Mouse (Mus musculus) embryonic fibroblast, embryonic 13.5 days (primary cell): Measurements from ENCODE around the gene Frmd4b. TPM values are rescaled to one million over a fixed set of nuclear protein-coding genes. Genes with fewer than 3 reads are reported as not detected.

Experiments used
- H3K27ac ChIP-seq: 2 replicates; pipeline ENCODE4 v1.5.1; 2012; ENCODE audit warnings: low read length, control low read depth, inconsistent platforms; ENCODE audit not compliant: insufficient read depth
- H3K4me1 ChIP-seq: 2 replicates; pipeline ENCODE4 v1.6.1; 2011; ENCODE audit warnings: low read length; ENCODE audit not compliant: control insufficient read depth, insufficient read depth
- H3K4me3 ChIP-seq: 2 replicates; pipeline ENCODE4 v1.5.1; 2011; ENCODE audit warnings: mild to moderate bottlenecking, control low read depth, low read length; ENCODE audit not compliant: insufficient read depth
- CTCF ChIP-seq: IDR thresholded peaks from 2 replicates; pipeline ENCODE4 v1.5.1; 2011; ENCODE audit warnings: mild to moderate bottlenecking, control low read depth, low read length, moderate library complexity, borderline replicate concordance; ENCODE audit not compliant: insufficient read depth
- POLR2A ChIP-seq: IDR thresholded peaks from 2 replicates; pipeline ENCODE4 v1.6.1; 2011; ENCODE audit warnings: low read depth, mild to moderate bottlenecking, control low read depth, low read length, moderate library complexity
- polyA plus RNA-seq: library from polyadenylated mRNA; stranded (reverse); fragments of >200 nt; gene quantifications from 2 replicates; pipeline ENCODE4 v1.2.4, GENCODE M21; 2011; ENCODE audit warnings: low read depth; ENCODE audit not compliant: missing spikeins, insufficient read length

The Frmd4b gene
- polyA plus RNA-seq, 1 experiment, result 0.88 TPM

DNA sequence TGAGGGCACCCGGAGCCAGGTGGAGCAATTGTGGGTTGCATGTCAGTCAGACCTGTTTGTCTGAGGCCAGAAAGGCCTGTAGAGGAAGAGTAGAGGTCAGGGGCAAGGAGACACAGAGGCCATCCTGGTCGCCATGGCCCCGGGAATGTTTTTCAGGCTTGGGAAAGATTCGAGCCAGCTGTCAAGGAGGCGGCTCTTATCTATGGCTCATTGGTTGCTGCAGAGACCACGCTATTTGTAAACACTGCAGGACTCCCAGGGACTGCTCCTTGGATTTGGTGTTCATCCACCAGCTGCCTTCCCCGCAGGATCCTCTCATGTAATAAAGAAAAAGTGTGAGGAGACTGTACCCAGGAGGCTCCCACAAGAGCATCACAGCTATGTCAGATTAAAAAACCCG lies 34.6 kb downstream of the Frmd4b start:
- TF ChIP-seq CTCF, result no peak
- no peak for TF ChIP-seq POLR2A

GRCm38 (mm10) chr6:97581941-97582340 lies 35.4 kb downstream of the Frmd4b start:
- no peak overlapping the region for H3K27ac ChIP-seq
- no peak for TF ChIP-seq CTCF
- no peak for TF ChIP-seq POLR2A
- H3K4me1 ChIP-seq, result no peaks in the 10 kb centered on the region
- H3K4me3 ChIP-seq, result no peak overlapping the region

More for the DNA sequence above, 34.6 kb downstream of the Frmd4b start:
- H3K4me3 ChIP-seq, result no peak overlapping the region
- no peak overlapping the region for H3K27ac ChIP-seq
- no peaks in the 10 kb centered on the region for H3K4me1 ChIP-seq

- H3K4me1 ChIP-seq, result no peaks in the 10 kb centered on the region
- no peak for TF ChIP-seq POLR2A
- TF ChIP-seq CTCF, result no peak
- no peak overlapping the region for H3K4me3 ChIP-seq
- no peak overlapping the region for H3K27ac ChIP-seq
Observed at GRCm38 (mm10) chr6:97580479-97581030, 36.8 kb downstream of the Frmd4b start.

- TF ChIP-seq CTCF (no peak), POLR2A (no peak)
- H3K4me1 ChIP-seq, result no peaks in the 10 kb centered on the region
- no peak overlapping the region for H3K4me3 ChIP-seq
- no peak overlapping the region for H3K27ac ChIP-seq
Observed at GRCm38 (mm10) chr6:97579704-97580103, 37.6 kb downstream of the Frmd4b start.

DNA sequence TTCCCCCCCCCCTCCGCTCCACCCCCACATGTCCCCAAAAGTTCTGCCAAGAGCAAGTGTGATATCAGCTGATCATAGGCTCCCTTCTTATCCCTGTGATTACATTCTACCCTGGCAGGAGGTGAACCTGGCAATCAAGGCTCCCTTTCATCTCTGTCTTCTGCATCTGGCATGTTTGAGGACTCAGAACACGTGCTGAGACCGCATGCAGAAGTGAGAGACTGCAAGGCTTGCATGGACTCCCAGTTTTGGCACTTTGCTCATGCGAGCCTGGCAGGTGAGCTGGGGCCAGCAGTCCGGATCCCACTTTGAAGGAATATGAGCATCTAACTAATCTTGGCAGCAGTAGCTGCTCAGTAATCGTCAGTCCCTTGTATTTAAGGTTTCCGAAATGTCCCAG lies 39.1 kb downstream of the Frmd4b start:
- no peak overlapping the region for H3K27ac ChIP-seq
- no peak for TF ChIP-seq POLR2A
- no peak for TF ChIP-seq CTCF
- H3K4me1 ChIP-seq, result no peaks in the 10 kb centered on the region

DNA sequence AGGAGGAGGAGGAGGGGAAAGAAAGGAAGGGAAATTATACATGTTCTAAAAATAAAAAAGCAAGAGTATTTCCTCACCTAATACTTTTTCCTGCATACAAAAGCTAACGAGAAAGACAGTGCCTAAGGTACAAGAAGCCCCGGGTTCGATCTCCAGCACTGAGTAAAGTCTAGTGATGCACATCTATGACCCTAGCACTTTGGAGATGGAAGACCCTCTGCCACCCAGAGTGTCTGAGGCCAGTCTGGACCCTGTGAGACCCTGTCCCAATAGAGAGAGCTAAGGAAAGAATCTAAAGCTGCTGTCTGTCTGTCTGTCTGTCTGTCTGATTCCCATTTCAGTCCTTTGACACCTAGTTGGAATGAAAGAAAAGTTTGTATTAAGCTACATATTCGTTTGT lies 40.0 kb downstream of the Frmd4b start:
- no peak overlapping the region for H3K27ac ChIP-seq
- H3K4me3 ChIP-seq, result no peak overlapping the region
- H3K4me1 ChIP-seq, result no peaks in the 10 kb centered on the region
- no peak for TF ChIP-seq CTCF
- no peak for TF ChIP-seq POLR2A

More for the DNA sequence above, 39.1 kb downstream of the Frmd4b start:
- no peak overlapping the region for H3K4me3 ChIP-seq

GRCm38 (mm10) chr6:97576565-97577346 lies 40.6 kb downstream of the Frmd4b start:
- TF ChIP-seq POLR2A, result no peak
- no peak for TF ChIP-seq CTCF
- Histone ChIP-seq H3K27ac (no peak overlapping the region), H3K4me1 (no peaks in the 10 kb centered on the region), H3K4me3 (no peak overlapping the region)

DNA sequence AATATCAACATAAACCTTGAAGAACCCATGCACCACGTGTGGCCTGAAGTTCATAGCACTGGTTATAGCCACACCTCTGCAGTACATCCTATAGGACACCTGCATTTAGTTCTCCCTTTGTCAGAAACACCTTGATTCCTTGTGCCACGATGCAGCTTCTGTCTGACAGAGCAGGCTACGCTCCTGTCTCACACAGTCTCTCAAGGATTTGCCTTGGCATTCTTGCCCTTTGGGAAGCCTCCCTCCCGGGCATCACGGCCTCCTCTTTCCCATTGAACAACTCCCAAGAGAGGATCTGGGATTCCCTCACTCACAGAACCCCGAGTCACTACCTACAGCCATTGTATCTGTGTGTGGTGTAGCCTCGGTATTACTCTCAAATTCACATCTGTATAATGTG lies 41.2 kb downstream of the Frmd4b start:
- H3K4me3 ChIP-seq, result no peak overlapping the region
- TF ChIP-seq CTCF (no peak), POLR2A (no peak)
- H3K4me1 ChIP-seq, result no peaks in the 10 kb centered on the region
- H3K27ac ChIP-seq, result no peak overlapping the region

GRCm38 (mm10) chr6:97574973-97575372 lies 42.4 kb downstream of the Frmd4b start:
- Histone ChIP-seq H3K4me3 (no peak overlapping the region), H3K27ac (no peak overlapping the region), H3K4me1 (no peaks in the 10 kb centered on the region)
- TF ChIP-seq CTCF (no peak), POLR2A (no peak)

DNA sequence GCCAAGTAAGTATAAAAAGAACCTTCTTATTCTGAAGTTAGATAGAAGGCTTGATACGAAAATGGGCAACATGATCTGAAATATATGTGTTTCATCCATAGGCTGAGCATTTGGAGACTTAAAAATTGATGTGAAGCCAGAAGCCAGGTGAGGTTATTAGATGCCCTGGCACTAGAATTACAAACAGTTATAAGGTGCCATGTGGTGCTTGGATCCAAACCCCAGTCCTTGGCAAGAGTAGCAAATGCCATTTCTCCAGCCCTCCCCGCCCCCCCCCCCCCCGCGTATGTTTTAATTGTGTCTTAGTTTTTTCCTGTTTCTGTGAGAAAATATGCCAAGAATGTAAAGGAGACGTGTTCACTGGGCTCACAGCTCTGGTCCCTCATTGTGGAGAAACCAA lies 45.1 kb downstream of the Frmd4b start:
- Histone ChIP-seq H3K4me1 (no peaks in the 10 kb centered on the region), H3K4me3 (no peak overlapping the region), H3K27ac (no peak overlapping the region)
- TF ChIP-seq CTCF, result no peak
- TF ChIP-seq POLR2A, result no peak
